ENCODE assay signal across 12 mouse cellular contexts in genomic region chr2:78961580-78961979, GRCm38 (mm10).
DNase-seq lines count a peak whose midpoint lies in the region; ATAC-seq and TF ChIP-seq lines count a peak whose summit lies in the region.
"Had no signal": no experiment of that assay in that cellular context is flagged by ENCODE, and none has a peak within 500 bp of the region (broad histone marks: within the 10 kb centered on the region; RNA-seq: fewer than 3 reads in every experiment).

No protein-coding gene starts in this region.

- no peaks in the 10 kb centered on the region for H3K36me3 ChIP-seq in heart, postnatal 0 days (replicated peaks; ENCODE audit: control insufficient read depth, insufficient read depth, low read length)
- H3K36me3 ChIP-seq in megakaryocyte, embryonic 14.5 days (replicated peaks; ENCODE audit: low read length) = no peaks in the 10 kb centered on the region

- TF ChIP-seq EP300 in heart, postnatal 0 days (IDR thresholded peaks at IDR 0.05; ENCODE audit: low read depth) = no peak

- ATAC-seq in heart, postnatal 0 days (ENCODE audit: insufficient read depth, low read depth) = no peak
- peak; percentile 78 for ATAC-seq in CD4-positive, CD25-positive, alpha-beta regulatory T cell, adult 4 months

- intact Hi-C loops in heart, postnatal 36 days (cut with DNase I) = loop anchor here (5.0 kb wide), 1 partner anchor 1596 kb away; no protein-coding TSS in a partner anchor

- no peaks in the 10 kb centered on the region; the same call in 1 of the 2 replicates for H3K4me1 ChIP-seq in heart, postnatal 0 days (ENCODE audit: control insufficient read depth, insufficient read depth)
- peaks cover 16% of the 10 kb centered on the region for H3K4me1 ChIP-seq in megakaryocyte, embryonic 14.5 days

- H3K9ac ChIP-seq in heart, postnatal 0 days (replicated peaks; ENCODE audit: low read depth, low read length) = no peak overlapping the region; the same call in 1 of the 2 replicates

- H3K9me3 ChIP-seq in heart, postnatal 0 days (replicated peaks; ENCODE audit: control insufficient read depth, low read length) = no peaks in the 10 kb centered on the region
- no peaks in the 10 kb centered on the region for H3K9me3 ChIP-seq in megakaryocyte, embryonic 14.5 days

- no peak overlapping the region; the same call in 1 of the 2 replicates for H3K27ac ChIP-seq in heart, postnatal 0 days (ENCODE audit: low read depth)

- no peak for DNase-seq in heart, postnatal 0 days (ENCODE audit: low spot score)
- no peak for DNase-seq in heart, postnatal 36 days
- peak; percentile 21 for DNase-seq in embryo, embryonic 9.5 days (ENCODE audit: extremely low spot score)
- no peak for DNase-seq in lung, postnatal 10 days
- no peak for DNase-seq in adrenal gland, adult 2 months
- no peak for DNase-seq in adrenal gland, postnatal 10 days
- DNase-seq: gastrocnemius, postnatal 25 days; kidney, adult 18-20 months; lung, postnatal 14 days; right cerebral cortex, postnatal 4 days had no signal

- WGBS in heart, postnatal 0 days = 12% methylated on average over 7 of the region's 7 CpGs

- peak overlapping the region; percentile 28; the same call in 1 of the 2 replicates for H3K4me2 ChIP-seq in heart, postnatal 0 days (ENCODE audit: low read depth, low read length)

- no peak overlapping the region for H3K4me3 ChIP-seq in heart, postnatal 0 days (ENCODE audit: low read depth, low read length)
- peak overlapping the region; percentile 54 for H3K4me3 ChIP-seq in megakaryocyte, embryonic 14.5 days (replicated peaks)

- H3K27me3 ChIP-seq in heart, postnatal 0 days (ENCODE audit: control insufficient read depth, insufficient read depth, low read length) = no peaks in the 10 kb centered on the region
- H3K27me3 ChIP-seq in megakaryocyte, embryonic 14.5 days (replicated peaks) = no peaks in the 10 kb centered on the region

- TF ChIP-seq CTCF in heart, postnatal 0 days (IDR thresholded peaks at IDR 0.05; ENCODE audit: low read depth) = no peak
